Mouse (Mus musculus) lung, postnatal 36 days (tissue): ENCODE measurements at regions not wholly inside any gene's neighbourhood (a gene's known extent, or its start where the extent isn't known, plus 50 kb on each side); places are given as distances from the start of the nearest gene placed in this dataset.
"Not testable (repeated sequence)": the region's sequence is repeated elsewhere in the genome, so short reads cannot be mapped to it uniquely, and the experiment has no call there.

Experiments
- DNase-seq: peaks from one replicate; pipeline ENCODE4 v3.0.0; 2022; ENCODE audit warnings: mixed read lengths

DNA sequence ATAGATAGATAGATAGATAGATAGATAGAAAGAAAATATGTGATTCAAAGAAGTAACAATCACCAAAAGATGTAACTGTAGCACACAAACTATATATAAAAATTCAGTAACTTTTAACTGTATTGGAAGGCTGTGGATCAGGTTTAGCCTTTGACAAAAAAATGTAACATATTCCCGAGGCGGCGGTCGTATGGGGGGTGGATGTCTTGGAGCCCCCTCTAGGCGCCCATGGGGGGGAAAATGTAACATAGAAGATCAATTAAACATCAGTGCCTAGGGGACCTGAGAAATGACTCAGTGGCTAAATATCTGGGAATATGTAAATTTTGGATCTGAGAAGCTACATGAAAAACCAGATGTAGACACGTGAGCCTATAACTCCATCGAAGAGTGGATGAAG lies 847.2 kb downstream of the Car8 start:
- no peak for DNase-seq

DNA sequence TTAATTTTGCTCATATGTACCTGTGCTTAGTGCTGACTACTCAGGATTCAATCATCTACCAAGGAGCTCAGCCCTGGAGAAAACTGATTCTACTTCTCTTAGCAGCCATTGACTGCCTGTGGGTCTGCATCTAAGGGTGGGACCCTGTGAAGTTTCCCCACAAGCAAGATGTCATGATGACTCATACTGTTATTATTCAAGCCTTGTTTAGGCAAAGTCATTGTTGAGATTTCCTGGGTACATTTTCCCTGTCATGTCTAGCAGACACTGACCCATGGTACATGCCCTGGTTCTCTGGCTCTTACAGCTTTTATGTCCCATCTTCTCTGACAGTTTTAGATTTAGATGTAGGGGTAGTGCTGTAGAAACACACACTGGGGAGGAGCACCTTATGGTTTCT lies 853.8 kb downstream of the Car8 start:
- DNase-seq = peak; percentile 19

DNA sequence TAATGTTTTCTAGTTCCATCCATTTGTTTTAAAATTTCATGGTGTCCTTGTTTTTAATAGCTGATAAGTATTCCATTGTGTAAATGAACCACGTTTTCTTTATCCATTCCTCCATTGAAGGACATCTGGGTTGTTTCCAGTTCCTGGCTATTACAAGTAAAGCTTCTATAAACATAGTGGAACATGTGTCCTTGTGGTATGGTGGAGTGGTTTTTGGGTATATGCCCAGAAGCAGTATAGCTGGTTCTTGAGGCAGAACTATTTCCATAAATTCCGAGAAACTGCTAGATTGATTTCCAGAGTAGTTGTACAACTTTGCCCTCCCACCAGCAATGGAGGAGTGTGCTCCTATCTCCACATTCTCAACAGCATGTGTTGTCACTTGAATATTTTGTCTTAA lies 858.8 kb downstream of the Car8 start:
- no peak for DNase-seq

DNA sequence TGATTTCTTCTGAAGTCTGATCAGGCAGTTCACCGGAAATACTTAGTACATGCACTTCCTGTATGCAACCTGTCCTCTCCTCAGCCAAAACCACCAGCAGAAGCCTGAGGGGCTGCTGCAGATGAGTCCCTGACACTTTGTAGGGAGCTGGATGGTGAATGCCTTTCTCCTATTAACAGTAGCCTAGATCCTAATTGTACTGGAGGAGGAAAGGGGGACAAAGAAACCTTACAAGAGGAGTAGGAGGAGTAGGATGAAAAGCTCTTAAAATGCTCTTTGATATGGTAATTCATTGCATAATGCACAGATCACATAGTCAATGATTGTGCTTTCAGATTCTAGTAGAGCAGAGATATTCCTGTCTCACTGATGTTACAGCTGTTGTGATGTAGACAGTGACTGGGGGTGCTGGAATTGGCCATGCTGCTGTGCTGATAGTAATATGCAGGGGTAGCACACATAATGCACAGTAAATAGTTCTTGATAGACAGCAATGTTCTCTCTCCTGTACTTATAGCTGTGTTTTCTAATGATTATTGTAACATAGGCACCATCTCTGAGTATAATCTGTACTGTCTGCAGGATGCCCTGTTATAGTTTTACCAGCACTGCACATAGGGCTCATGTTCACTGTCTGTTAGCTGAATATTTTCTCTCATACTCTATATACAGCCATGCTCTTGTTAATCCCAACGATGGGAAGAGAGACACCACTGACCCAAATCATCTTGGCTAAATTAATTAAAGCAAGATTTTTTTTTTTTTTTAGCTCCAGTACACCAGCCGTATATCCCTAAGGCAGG lies 874.4 kb downstream of the Car8 start:
- DNase-seq = no peak

DNA sequence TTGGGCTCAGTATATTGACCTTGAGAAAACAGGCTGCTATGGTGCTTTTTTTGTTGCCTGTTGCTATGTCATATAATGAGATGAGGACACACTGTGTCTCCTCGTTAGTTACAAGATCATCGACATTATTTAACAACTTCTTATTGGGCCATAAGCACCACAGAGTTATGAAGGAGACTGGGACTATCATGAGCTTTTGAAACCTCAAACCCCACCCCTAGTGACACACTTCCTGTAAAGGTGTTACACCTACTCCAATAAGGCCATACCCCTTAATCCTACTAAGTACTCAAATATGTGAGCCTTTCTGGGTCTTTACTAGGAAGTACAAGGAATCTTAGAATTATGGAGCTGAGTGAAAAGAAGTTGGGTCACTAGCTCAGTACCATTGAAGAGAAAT lies 875.3 kb downstream of the Car8 start:
- DNase-seq = no peak

DNA sequence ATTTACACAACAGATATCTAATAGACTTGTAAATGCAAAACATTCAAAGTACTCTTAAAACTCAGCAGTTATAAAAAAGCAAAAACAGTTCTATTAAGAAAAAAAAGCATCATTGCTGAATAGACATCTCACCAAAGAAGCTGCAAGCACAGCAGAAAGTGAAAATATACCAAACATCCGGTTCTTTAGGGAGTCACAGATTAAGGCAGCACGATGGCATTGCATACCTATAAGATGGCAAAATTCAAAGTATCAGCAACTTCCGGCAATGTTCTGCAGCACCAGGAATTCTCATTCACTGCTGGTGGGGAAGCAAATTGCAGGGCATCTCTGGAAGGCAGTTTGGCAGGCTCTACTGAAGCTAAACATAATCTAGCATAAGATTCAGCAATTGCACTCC lies 882.6 kb downstream of the Car8 start:
- DNase-seq = no peak

DNA sequence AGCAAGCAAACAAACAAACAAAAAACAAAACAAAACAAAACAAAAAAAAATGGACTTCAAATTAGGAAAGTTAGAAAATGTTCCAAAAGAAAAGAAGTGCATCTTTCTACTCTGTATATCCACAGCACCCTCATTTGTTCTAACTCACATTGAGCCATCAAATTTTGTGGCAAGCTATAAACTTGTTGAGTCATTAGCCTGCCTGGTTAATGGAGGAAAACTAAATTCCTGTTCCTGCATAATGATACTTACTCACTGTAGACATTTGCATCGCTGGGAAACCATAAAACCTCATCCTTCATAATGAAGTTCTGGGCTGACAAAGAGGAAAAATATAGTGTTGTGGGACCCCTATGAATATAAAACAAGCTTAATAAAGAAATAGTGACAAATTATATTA lies 891.5 kb downstream of the Car8 start:
- DNase-seq = no peak

DNA sequence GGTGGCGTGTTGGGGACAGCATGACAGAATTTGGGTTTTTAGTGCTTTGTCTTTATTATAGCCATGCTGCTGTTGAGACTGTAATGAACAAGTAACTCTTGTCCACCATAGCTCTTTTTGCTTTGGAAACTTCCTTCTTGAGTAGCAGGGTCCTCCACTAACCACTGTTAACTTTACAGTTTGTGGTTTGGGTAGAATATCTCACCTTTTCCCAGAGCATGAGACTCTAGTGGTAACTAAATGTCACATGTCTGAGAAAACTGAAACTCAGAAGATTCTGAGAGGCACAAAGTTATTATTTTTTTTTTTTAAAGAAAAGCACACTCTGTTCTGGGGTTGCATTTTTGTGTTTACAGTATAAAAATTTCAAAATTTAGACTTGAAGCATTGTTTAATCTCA lies 897.7 kb downstream of the Car8 start:
- no peak for DNase-seq

DNA sequence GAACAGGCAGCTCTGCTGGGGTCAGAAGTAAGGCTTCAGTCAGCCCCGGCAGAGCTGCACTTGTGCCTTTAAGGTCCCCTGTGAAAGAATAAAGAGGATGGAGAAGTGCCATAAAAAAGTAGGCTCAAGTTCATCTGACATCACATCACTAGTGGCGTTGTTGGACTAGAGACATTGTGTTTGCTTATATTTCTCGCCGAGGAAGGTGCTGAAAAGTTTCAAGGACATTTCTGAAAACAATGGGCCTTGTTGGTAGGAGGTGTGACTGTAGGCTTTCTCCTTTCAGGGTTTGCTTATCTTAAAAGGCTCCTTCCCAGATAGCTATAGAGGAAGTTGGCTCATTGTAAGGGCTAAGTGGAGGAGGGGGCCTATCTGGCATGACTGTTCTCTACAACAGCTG lies 924.6 kb downstream of the Car8 start:
- DNase-seq = peak; percentile 0

DNA sequence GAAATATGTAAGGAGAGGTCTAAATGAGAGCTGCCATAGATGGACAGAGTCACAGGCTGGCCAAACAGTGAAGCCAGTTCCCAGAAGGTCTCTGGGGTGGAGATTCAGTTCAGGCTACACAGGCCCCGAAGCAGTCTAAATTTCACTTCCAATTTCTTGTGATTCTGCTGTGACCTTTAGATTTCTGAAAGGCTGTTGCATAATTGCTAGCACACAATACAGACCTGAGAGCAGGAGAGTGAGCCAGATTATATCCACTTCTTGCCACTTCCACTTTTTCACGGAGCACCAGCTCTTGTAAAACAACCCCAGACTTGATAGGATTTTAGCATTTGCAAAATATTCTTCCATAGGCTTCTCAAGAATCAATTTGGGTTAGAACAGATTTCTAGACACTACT lies 925.6 kb downstream of the Car8 start:
- DNase-seq = peak; percentile 1

DNA sequence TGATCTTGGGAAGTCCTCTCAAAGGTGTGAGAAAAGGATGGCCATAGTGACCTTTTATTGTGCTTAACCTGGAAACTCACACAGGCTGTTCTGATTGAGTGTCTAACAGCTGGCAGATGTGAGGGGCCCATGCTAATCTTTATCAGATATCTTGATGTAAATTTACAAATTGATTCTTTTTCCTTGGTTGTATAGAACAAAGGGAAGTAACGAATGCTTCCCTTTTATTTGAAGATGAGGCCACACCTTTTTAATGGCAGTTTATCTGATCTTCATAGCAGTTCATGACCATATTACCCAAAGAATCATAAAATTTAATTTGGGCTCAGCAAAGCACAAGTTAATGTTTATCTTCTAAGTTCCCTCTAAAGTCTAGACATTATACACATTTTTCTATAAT lies 926.7 kb downstream of the Car8 start:
- DNase-seq = no peak

DNA sequence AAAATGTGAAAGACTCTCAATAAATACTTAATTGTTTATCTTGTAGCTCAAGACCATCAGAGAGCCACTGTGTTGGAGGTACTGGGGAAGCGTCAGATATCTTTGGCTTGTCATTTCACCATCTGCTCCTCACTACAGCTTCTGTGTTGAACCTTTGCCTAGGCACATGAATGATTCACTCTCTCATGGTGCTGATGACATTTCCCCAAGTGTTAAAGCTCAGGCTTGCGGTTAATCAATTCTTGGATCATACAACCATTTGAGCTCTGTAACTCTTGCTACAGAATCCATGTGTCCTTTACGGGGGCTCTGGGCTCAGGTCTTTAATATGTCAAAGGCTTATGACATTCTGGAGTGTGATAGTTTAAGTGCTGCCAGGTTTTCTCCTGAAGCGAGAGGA lies 969.8 kb downstream of the Car8 start:
- DNase-seq = no peak

DNA sequence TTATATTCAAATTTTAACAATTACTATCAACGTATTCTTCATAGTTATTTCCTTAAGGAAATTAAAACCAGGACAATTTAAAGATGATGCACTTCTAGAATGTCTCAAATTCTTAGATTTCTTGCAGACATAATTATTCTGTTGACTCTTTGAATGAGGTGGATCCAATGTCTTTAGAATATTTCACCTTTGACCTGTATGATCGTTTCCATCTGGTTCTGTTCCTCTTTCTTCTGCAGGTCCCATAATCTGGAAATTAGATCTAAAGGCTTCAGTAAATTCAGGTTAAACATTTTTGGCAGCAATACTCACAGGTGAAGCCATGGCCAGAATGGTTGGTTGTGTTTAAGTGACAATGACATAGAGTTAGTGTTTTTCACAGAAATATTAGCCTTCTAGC lies 982.4 kb downstream of the Car8 start:
- no peak for DNase-seq

DNA sequence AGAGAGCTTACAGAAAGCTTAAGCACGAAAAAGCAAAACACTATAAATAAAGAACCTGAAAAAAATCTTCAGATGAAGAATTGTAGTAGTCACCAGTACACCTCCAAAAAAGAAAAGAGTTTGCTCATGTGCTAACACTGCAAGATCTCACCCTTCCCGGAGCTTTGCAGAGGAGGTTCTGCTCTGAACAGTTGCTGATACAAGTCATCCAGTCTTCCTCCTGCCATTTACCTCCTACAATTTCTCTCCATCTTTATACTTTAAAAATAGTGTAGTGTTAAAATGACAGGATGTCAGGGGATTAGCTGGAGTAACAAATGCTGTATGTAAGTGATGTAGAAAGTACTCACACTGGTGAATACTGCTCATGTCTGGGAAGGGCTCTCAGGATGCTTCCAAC lies 985.2 kb downstream of the Car8 start:
- DNase-seq = no peak

DNA sequence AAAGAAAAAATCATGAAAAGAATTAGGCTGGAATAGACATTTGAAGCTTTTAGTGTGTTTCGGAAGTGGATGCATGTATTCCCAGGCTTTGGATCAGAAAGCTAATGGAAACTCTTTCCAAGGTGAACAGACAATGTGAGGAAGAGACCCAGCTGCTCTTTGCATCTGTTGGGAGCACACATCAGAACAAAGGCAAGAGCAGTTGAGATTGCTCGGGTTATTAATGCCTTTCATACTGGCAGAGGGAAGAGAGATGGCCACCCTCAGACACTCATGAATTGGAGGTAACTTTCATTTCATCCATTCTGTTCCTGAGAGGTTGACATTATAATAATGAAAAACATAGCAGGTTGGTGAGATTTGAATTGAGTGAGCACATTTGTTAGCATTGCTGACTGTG lies 987.2 kb downstream of the Car8 start:
- no peak for DNase-seq

DNA sequence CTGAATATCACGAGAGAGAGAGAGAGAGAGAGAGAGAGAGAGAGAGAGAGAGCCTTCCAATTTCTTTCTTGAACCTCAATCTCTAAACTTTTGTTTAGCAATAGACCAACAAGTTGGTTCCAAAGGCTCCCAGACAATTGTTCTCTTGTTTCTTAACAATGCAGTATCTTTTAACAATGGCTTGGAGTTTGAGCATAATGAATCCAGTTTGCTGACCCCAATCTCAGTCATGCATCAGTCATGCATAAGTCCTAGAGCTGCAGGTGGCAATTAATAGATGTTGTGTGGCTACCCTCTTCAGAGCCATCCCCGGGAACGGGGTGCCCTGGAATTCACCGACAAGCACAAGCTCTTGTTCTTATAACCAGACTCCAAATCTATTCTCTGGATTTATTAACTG lies 991.0 kb downstream of the Car8 start:
- DNase-seq = no peak

DNA sequence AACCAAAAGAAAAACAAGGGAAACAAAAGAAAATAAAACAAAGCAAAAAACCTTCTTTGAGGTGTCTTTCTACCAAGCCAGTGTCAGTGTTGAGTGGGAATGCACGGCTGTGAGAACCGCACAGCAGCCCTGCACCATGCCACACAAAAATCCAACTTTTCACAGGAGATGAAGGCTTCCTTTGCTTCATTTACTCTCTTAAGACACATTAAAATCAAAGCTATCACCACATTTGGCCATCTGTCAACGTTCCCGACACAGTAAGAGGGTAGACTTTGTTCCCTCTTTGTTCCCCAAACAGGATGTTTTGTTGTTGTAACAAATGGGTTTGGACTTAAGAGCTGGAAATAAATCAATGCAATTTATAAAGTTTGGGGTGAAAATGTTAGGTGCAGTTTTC lies 991.6 kb downstream of the Car8 start:
- DNase-seq = no peak

DNA sequence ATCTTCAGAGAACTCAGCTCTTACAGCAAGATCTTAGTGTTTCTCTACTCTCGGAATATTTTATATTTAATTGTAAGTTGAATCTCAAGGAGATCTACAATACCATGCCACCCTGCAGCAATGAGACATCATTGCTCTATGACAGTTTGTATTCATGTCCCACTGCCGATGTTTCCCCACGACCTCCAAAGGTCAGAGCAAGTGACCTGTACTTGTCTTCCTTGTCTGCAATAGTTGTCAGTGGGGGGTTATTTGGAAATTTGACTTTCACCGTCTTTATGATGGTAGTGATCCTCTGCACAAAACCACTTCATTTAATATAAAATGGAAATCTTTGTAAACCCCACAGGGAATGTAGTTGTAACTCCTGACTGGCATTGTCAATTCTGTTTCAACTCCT lies 992.0 kb downstream of the Car8 start:
- DNase-seq = no peak

DNA sequence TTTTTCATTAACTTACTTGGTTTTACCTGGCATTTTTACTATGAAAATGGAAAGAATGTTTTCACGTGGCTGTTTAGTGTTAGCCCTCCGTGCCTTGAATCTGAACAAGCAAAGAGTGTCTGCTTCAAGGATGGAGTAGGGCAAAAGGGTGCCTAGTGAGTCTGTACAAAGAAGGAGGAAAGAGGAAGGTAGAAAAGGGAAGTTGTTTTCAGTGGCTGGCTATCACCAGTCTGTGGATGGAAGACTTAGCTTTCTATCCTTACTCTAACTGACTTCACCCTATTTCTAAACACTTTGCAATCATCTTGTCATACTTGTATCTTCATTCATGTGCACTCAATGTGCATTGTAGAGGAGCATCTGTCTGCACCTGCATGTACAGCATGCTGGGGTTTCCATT lies 993.2 kb downstream of the Car8 start:
- no peak for DNase-seq

DNA sequence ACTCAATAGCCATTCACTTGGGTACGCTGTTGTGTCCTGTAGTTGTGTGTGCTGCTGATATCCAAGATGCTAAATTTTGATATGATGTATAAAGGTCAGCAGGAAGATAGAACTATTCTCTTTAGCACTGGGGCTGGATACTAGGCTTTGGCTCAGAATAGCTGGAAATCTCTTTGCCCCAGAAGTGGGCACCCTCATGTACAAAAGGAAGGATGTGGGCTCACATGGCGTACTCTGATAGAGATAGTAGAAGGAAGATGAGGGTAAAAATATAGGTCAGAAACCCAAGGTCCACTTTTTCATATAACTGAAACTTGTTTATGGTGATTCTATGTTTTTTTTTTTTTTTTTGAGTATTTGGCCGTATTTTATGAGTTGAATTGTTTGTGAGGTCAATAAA lies 1001.0 kb downstream of the Car8 start:
- no peak for DNase-seq

DNA sequence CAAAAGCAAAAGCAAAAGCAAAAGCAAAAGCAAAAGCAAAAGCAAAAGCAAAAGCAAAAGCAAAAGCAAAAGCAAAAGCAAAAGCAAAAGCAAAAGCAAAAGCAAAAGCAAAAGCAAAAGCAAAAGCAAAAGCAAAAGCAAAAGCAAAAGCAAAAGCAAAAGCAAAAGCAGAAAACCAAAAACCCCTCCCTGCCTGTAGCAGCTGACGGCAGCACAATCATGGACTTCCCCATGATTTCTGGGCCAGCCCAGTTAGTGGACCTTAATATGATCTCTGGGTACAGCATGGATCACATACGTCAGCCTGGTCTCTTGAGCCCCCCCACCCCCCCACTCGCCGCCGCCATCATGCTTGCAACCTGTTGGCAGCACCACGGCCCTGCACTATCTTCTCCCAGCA lies 1004.3 kb downstream of the Car8 start:
- not testable (repeated sequence) for DNase-seq

DNA sequence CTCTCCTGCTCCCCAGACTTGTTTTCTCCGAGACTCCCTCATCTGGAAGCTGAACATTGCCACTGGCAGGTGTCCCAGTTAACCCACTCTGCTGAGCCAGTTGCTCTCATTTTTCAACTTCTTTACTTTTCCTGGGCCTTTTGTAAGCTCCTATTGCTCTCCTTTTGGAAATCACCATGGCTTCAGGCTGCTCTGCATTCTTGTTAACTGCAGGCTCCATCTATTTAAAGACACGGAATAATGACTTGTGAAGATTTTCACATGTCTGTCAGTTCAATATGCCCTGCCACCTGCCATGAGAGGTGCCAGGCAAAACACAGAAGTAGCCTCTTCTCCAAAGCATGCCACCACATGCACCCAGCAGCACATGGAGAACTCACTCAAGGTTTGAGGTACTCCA lies 1009.9 kb downstream of the Car8 start:
- no peak for DNase-seq

DNA sequence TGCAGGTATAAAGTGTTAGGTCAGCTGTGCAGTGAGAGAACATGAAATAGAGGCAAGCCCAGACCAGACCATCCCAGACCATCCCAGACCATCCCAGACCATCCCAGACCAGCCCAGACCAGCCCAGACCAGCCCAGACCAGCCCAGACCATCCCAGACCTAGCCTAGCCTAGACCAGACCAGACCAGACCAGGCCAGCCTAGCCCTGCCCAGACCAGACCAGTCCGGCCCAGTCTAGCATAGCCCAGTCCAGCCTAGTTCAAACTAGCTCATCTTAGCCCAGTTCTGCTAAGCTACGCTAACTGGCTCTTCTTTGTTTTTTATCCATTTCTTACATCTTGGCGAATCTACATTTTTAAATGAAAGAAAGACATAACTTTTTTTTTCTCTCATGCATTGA lies 1015.9 kb downstream of the Car8 start:
- no peak for DNase-seq

DNA sequence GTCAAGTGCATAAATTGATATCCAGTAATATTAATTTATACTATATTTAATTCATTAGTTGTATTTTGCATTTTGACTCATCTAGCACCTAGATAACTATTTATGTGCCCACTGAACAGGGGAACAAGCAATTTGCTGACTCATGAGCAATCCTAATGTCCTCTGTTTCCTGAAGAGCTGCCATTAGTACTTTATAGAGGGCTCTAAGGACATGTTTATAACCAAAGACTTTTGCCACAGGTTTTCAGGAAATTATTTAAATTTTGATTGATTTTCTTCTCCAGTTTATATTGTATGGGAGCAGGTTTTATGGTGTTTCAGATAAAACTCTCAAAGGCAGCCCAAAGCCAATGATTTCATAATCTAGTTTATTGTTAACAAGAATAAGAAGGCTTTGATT lies 1018.4 kb downstream of the Car8 start:
- no peak for DNase-seq
